Mouse (Mus musculus) midbrain, embryonic 11.5 days (tissue): ENCODE data around the gene Rims3. TPM values are rescaled to one million over a fixed set of nuclear protein-coding genes. Genes with fewer than 3 reads are reported as not detected.

Experiments
- ATAC-seq: fragments of 200-750 bp; cut with Nextera tagmentation; 2 replicates; pipeline ENCODE4 v1.8.0; 2017; ENCODE audit warnings: moderate TSS enrichment, moderate library complexity; ENCODE audit not compliant: low FRiP score
- DNase-seq: peaks from one replicate; pipeline ENCODE4 v3.0.0; 2015; ENCODE audit warnings: low spot score; ENCODE audit errors: missing footprints
- H3K27ac ChIP-seq: fragments of 300-500 bp; sonication (generic); 2 replicates; pipeline ENCODE4 v1.5.1; 2014; ENCODE audit warnings: low read depth, low read length
- H3K27me3 ChIP-seq: fragments of 300-500 bp; sonication (generic); 2 replicates; pipeline ENCODE4 v1.6.1; 2014; ENCODE audit warnings: mild to moderate bottlenecking, low read length, moderate library complexity, mixed read lengths; ENCODE audit not compliant: control insufficient read depth, insufficient read depth
- H3K36me3 ChIP-seq: fragments of 300-500 bp; sonication (generic); 2 replicates; pipeline ENCODE4 v1.6.1; 2014; ENCODE audit warnings: mild to moderate bottlenecking, low read length, moderate library complexity, mixed read lengths; ENCODE audit not compliant: control insufficient read depth, insufficient read depth
- H3K4me1 ChIP-seq: fragments of 300-500 bp; sonication (generic); 2 replicates; pipeline ENCODE4 v1.6.1; 2014; ENCODE audit warnings: low read length; ENCODE audit not compliant: control insufficient read depth, insufficient read depth
- H3K4me2 ChIP-seq: fragments of 300-500 bp; sonication (generic); 2 replicates; pipeline ENCODE4 v1.6.1; 2014; ENCODE audit warnings: mild to moderate bottlenecking, moderate library complexity
- H3K4me3 ChIP-seq: fragments of 300-500 bp; sonication (generic); 2 replicates; pipeline ENCODE4 v1.5.1; 2014; ENCODE audit warnings: low read depth, low read length
- H3K9ac ChIP-seq: fragments of 300-500 bp; sonication (generic); 2 replicates; pipeline ENCODE4 v1.6.1; 2014; ENCODE audit warnings: low read length
- H3K9me3 ChIP-seq: fragments of 300-500 bp; sonication (generic); 2 replicates; pipeline ENCODE4 v1.6.1; 2016; ENCODE audit warnings: low read length; ENCODE audit not compliant: control insufficient read depth
- WGBS: fragments of 180-500 bp; shearing (Covaris S2); extraction: QIAGEN DNeasy Blood & Tissue Kit; methylation state at CpG from one replicate; pipeline ENCODE4 v1.1.7; 2014; 5-methylcytosine and 5-hydroxymethylcytosine counted together
- polyA plus RNA-seq: library from polyadenylated mRNA; unstranded; fragments of >200 nt; fragmentation: Nextera tagmentation; extraction: Ambion mirVana; gene quantifications from 2 replicates; pipeline ENCODE4 v1.2.1, GENCODE M21; 2014

The Rims3 gene
- polyA plus RNA-seq, 1 experiment from 2014 or later, result 3.4 TPM

GRCm38 (mm10) chr4:120868246-120868645 lies 13.6 kb downstream of the Rims3 start:
- Histone ChIP-seq H3K9ac (no peak overlapping the region), H3K4me2 (no peak overlapping the region), H3K36me3 (no peaks in the 10 kb centered on the region), H3K27ac (no peak overlapping the region), H3K27me3 (no peaks in the 10 kb centered on the region), H3K4me3 (no peak overlapping the region), H3K4me1 (peaks cover 2% of the 10 kb centered on the region; the same call in 1 of the 2 replicates), H3K9me3 (no peaks in the 10 kb centered on the region)
- 82% methylated on average over 5 of the region's 5 CpGs for WGBS
- DNase-seq, result no peak
- ATAC-seq, result no peak

GRCm38 (mm10) chr4:120868988-120869387 lies 14.4 kb downstream of the Rims3 start:
- DNase-seq, result no peak
- Histone ChIP-seq H3K9me3 (no peaks in the 10 kb centered on the region), H3K4me2 (no peak overlapping the region), H3K36me3 (no peaks in the 10 kb centered on the region), H3K9ac (no peak overlapping the region), H3K4me1 (peaks cover 2% of the 10 kb centered on the region; the same call in 1 of the 2 replicates), H3K27me3 (no peaks in the 10 kb centered on the region), H3K27ac (no peak overlapping the region), H3K4me3 (no peak overlapping the region)
- 73% methylated on average over 3 of the region's 3 CpGs for WGBS
- no peak for ATAC-seq

GRCm38 (mm10) chr4:120870262-120870748 lies 15.7 kb downstream of the Rims3 start:
- no peak overlapping the region for H3K4me2 ChIP-seq
- H3K27ac ChIP-seq, result no peak overlapping the region
- 47% methylated on average over 7 of the region's 7 CpGs for WGBS
- H3K9ac ChIP-seq, result no peak overlapping the region
- peaks cover 2% of the 10 kb centered on the region; the same call in 1 of the 2 replicates for H3K4me1 ChIP-seq
- H3K4me3 ChIP-seq, result no peak overlapping the region
- no peaks in the 10 kb centered on the region for H3K27me3 ChIP-seq
- no peaks in the 10 kb centered on the region for H3K36me3 ChIP-seq
- peak; percentile 59 for ATAC-seq
- peak; percentile 88 for DNase-seq
- H3K9me3 ChIP-seq, result no peaks in the 10 kb centered on the region

- Histone ChIP-seq H3K9ac (no peak overlapping the region), H3K4me3 (no peak overlapping the region), H3K27ac (no peak overlapping the region), H3K4me2 (no peak overlapping the region), H3K36me3 (no peaks in the 10 kb centered on the region), H3K4me1 (no peaks in the 10 kb centered on the region), H3K27me3 (no peaks in the 10 kb centered on the region), H3K9me3 (no peaks in the 10 kb centered on the region)
- WGBS, result 68% methylated on average over 3 of the region's 3 CpGs
- ATAC-seq (no peak), DNase-seq (peak; percentile 69)
Measured at GRCm38 (mm10) chr4:120875961-120876360, 21.3 kb downstream of the Rims3 start.

GRCm38 (mm10) chr4:120878728-120879127 lies 24.1 kb downstream of the Rims3 start:
- H3K27me3 ChIP-seq, result no peaks in the 10 kb centered on the region
- no peaks in the 10 kb centered on the region for H3K36me3 ChIP-seq
- 82% methylated on average over 3 of the region's 3 CpGs for WGBS
- DNase-seq (no peak), ATAC-seq (no peak)
- no peak overlapping the region for H3K27ac ChIP-seq
- peaks cover 19% of the 10 kb centered on the region for H3K4me1 ChIP-seq
- no peaks in the 10 kb centered on the region for H3K9me3 ChIP-seq
- no peak overlapping the region for H3K9ac ChIP-seq
- H3K4me2 ChIP-seq, result no peak overlapping the region
- no peak overlapping the region for H3K4me3 ChIP-seq

GRCm38 (mm10) chr4:120879386-120879785 lies 24.8 kb downstream of the Rims3 start:
- H3K4me2 ChIP-seq, result no peak overlapping the region
- H3K4me1 ChIP-seq, result peaks cover 19% of the 10 kb centered on the region
- no peaks in the 10 kb centered on the region for H3K9me3 ChIP-seq
- DNase-seq, result peak; percentile 76
- no peak for ATAC-seq
- no peak overlapping the region for H3K9ac ChIP-seq
- no peaks in the 10 kb centered on the region for H3K36me3 ChIP-seq
- H3K4me3 ChIP-seq, result no peak overlapping the region
- H3K27me3 ChIP-seq, result no peaks in the 10 kb centered on the region
- H3K27ac ChIP-seq, result no peak overlapping the region; the same call in 1 of the 2 replicates
- WGBS, result 57% methylated on average over 4 of the region's 4 CpGs

GRCm38 (mm10) chr4:120880731-120881432 lies 26.3 kb downstream of the Rims3 start:
- 53% methylated on average over 6 of the region's 6 CpGs for WGBS
- Histone ChIP-seq H3K4me1 (peaks cover 24% of the 10 kb centered on the region), H3K4me3 (no peak overlapping the region), H3K9me3 (no peaks in the 10 kb centered on the region), H3K27ac (no peak overlapping the region), H3K9ac (no peak overlapping the region), H3K36me3 (no peaks in the 10 kb centered on the region), H3K4me2 (no peak overlapping the region), H3K27me3 (no peaks in the 10 kb centered on the region)
- ATAC-seq (no peak), DNase-seq (peak; percentile 73)

- H3K4me1 ChIP-seq, result peaks cover 24% of the 10 kb centered on the region
- no peaks in the 10 kb centered on the region for H3K36me3 ChIP-seq
- H3K4me2 ChIP-seq, result peak overlapping the region; percentile 5; the same call in 1 of the 2 replicates
- H3K27me3 ChIP-seq, result peaks cover 3% of the 10 kb centered on the region; the same call in 1 of the 2 replicates
- no peak overlapping the region for H3K9ac ChIP-seq
- ATAC-seq, result peak; percentile 86
- peak; percentile 91 for DNase-seq
- no peak overlapping the region for H3K27ac ChIP-seq
- H3K4me3 ChIP-seq, result no peak overlapping the region
- WGBS, result 33% methylated on average over 5 of the region's 5 CpGs
- H3K9me3 ChIP-seq, result no peaks in the 10 kb centered on the region
Measured at GRCm38 (mm10) chr4:120882002-120882625, 27.5 kb downstream of the Rims3 start.
